Mouse (Mus musculus) bone marrow, adult 2 months (tissue): ENCODE measurements around the gene Daxx.

Experiments
- CTCF ChIP-seq: fragments of 200-500 bp; IDR thresholded peaks from 2 replicates; pipeline ENCODE4 v1.5.1; 2011; ENCODE audit warnings: low read length, control low read depth; ENCODE audit not compliant: control insufficient read depth, insufficient read depth
- POLR2A ChIP-seq: fragments of 200-500 bp; IDR thresholded peaks from 2 replicates; pipeline ENCODE4 v1.6.1; 2011; ENCODE audit warnings: low read depth, mild to moderate bottlenecking, control low read depth, low read length, borderline replicate concordance; ENCODE audit not compliant: control insufficient read depth

GRCm38 (mm10) chr17:33953961-33954565, 44.8 kb downstream of the Daxx start:
- TF ChIP-seq POLR2A (no peak), CTCF (no peak)
